Mouse (Mus musculus) embryonic facial prominence, embryonic 14.5 days (tissue): ENCODE measurements at regions not wholly inside any gene's neighbourhood (a gene's known extent, or its start where the extent isn't known, plus 50 kb on each side); places are given as distances from the start of the nearest gene placed in this dataset.

Source experiments
- ATAC-seq: fragments of 200-750 bp; cut with Nextera tagmentation; 2 replicates; pipeline ENCODE4 v1.8.0; 2017; ENCODE audit warnings: low read depth, moderate number of reproducible peaks, moderate TSS enrichment
- DNase-seq: peaks from one replicate; pipeline ENCODE4 v3.0.0-alpha.2; 2015; ENCODE audit warnings: low spot score
- H3K27ac ChIP-seq: fragments of 300-500 bp; sonication (generic); replicated peaks from 2 replicates; pipeline ENCODE4 v1.5.1; 2014; ENCODE audit warnings: low read depth, mild to moderate bottlenecking, low read length, moderate library complexity
- H3K27me3 ChIP-seq: fragments of 300-500 bp; sonication (generic); replicated peaks from 2 replicates; pipeline ENCODE4 v1.6.1; 2014; ENCODE audit warnings: low read length; ENCODE audit not compliant: control insufficient read depth, insufficient read depth
- H3K36me3 ChIP-seq: fragments of 300-500 bp; sonication (generic); 2 replicates; pipeline ENCODE4 v1.6.1; 2014; ENCODE audit warnings: low read length, mixed read lengths; ENCODE audit not compliant: control insufficient read depth, insufficient read depth
- H3K4me1 ChIP-seq: fragments of 300-500 bp; sonication (generic); 2 replicates; pipeline ENCODE4 v1.6.1; 2014; ENCODE audit warnings: antibody characterized with exemption, low read length; ENCODE audit not compliant: control insufficient read depth, insufficient read depth
- H3K4me2 ChIP-seq: fragments of 300-500 bp; sonication (generic); 2 replicates; pipeline ENCODE4 v1.6.1; 2014; ENCODE audit warnings: low read depth, mild to moderate bottlenecking, low read length, moderate library complexity, mixed read lengths
- H3K4me3 ChIP-seq: fragments of 300-500 bp; sonication (generic); 2 replicates; pipeline ENCODE4 v1.5.1; 2014; ENCODE audit warnings: low read depth, mild to moderate bottlenecking, low read length
- H3K9ac ChIP-seq: fragments of 300-500 bp; sonication (generic); 2 replicates; pipeline ENCODE4 v1.6.1; 2014; ENCODE audit warnings: low read depth, mild to moderate bottlenecking, low read length, moderate library complexity, mixed read lengths
- H3K9me3 ChIP-seq: fragments of 300-500 bp; sonication (generic); 2 replicates; pipeline ENCODE4 v1.6.1; 2016; ENCODE audit warnings: low read length; ENCODE audit not compliant: control insufficient read depth
- WGBS: fragments of 180-500 bp; shearing (Covaris S2); extraction: QIAGEN DNeasy Blood & Tissue Kit; methylation state at CpG from one replicate; pipeline ENCODE4 v1.1.7; 2014; 5-methylcytosine and 5-hydroxymethylcytosine counted together

DNA sequence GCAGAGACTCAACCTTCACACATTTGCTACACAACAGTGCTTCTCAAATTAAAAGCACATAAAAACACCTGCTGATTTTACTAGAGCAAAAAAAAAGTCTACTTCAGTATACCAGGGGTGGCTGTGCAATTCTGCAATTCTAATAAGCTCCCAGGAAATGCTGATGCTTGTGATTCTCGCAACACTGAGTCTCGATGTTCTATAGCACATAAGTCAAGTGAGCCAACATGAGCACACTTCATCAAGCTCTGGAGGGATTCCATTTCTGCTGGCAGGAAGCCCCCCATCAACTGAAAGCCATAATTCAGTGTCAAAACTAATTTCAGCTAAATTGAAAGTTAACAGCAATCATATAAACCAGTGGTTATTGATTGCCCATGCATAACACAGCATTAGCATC lies 2676.7 kb upstream of the Gm6569 start:
- Histone ChIP-seq H3K36me3 (no peaks in the 10 kb centered on the region), H3K4me2 (no peak overlapping the region), H3K9ac (no peak overlapping the region), H3K27me3 (no peaks in the 10 kb centered on the region), H3K4me3 (no peak overlapping the region), H3K4me1 (no peaks in the 10 kb centered on the region), H3K9me3 (no peaks in the 10 kb centered on the region), H3K27ac (no peak overlapping the region)
- no peak for DNase-seq
- ATAC-seq, result no peak
- WGBS, result 79% methylated on average over 2 of the region's 2 CpGs

DNA sequence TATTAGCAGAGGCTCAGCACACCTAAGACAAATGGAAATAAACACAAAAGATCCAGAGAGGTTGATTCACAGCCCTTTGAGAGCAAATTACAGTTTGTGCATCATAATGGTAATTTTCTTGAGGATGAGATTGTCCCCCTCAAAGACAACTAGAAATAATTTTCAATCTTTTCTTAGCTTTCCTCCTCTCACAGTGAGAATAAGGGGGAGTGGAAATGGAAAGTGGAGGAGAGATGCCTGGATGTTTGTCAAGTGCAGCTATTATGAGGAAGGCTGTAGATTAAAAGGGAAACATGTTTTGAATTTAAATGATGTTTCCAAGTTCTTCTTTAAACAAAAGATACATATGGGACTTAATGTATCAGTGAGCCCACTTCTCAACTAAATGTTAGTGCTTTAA lies 2672.3 kb upstream of the Gm6569 start:
- Histone ChIP-seq H3K36me3 (no peaks in the 10 kb centered on the region), H3K4me2 (no peak overlapping the region), H3K9me3 (no peaks in the 10 kb centered on the region), H3K27ac (no peak overlapping the region), H3K27me3 (no peaks in the 10 kb centered on the region), H3K4me3 (no peak overlapping the region), H3K4me1 (no peaks in the 10 kb centered on the region), H3K9ac (no peak overlapping the region)
- DNase-seq, result no peak
- ATAC-seq, result no peak

DNA sequence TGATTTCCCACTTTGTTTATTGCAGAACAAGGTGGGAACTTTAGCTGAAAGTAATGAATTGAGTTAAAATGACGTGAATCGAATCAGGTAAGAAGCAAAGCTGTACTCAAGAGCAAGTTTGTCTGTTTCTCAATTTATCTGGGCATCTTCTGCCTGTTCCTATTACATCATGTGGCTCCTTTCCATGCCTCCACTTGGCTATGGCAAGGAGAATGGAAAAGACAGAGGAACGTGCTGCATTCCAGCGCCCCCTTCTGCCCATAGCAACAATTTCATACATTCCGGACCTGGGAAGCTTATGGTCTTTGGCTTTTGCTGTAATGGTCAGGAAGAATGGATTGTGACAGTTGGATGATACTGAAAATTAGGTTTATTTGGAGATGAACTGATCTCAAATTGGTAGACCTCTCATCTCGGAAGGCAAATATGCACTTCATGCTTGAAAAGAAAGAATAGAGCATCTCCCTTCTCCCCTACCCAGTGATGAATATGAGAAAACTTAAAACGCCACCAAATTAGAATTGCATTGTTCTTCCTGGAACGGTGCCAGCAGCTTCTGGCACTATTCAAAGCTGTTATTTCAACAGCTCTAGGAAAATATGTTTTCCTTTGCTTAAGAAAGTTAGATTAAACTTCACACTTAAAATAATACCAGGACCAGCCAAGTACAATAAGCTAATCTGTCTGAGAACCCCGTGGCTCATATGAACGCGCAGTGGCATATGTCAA lies 2639.2 kb upstream of the Gm6569 start:
- peak; percentile 29 for DNase-seq
- no peak overlapping the region for H3K4me2 ChIP-seq
- 49% methylated on average over 11 of the region's 11 CpGs for WGBS

DNA sequence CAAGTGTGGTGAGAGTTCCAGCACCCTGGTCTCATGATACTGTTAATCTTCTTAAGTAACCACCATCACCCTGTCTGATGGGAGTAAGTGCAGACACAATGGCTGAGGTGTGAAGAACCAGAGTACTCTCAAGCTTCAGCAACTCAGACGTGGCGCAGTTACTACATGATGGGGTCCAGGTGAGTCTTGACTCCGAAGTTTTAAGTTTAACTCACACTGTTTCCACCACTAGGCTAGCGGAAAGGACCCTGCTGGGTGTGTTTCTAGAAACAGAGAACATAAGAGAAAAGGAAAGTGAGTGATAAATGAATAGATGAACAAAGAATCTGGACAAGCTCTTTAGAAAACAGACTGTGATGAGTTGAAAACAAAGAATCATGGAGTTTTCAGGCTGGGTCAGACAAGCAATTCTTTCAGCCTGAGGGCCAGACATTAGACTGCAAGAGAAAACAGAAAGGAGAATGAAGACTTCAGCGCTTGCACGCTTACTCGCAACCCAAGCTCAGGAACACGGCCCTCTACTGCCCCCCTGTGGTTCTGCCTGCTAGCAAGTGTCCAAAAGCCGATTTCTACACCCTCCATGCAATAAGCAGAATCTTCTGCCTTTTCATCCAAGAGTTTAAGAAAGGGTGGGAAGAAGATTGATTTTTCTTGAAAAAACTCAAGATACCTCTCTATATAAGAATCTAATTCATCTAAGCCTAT lies 2593.6 kb upstream of the Gm6569 start:
- 40% methylated on average over 9 of the region's 9 CpGs for WGBS

More for the DNA sequence above, 2639.2 kb upstream of the Gm6569 start:
- Histone ChIP-seq H3K4me3 (no peak overlapping the region), H3K27ac (no peak overlapping the region), H3K9me3 (no peaks in the 10 kb centered on the region), H3K4me1 (no peaks in the 10 kb centered on the region), H3K36me3 (no peaks in the 10 kb centered on the region), H3K9ac (no peak overlapping the region), H3K27me3 (no peaks in the 10 kb centered on the region)
- ATAC-seq, result 0 out of 2 replicates have a peak, but pooled peaks have one; percentile 44

DNA sequence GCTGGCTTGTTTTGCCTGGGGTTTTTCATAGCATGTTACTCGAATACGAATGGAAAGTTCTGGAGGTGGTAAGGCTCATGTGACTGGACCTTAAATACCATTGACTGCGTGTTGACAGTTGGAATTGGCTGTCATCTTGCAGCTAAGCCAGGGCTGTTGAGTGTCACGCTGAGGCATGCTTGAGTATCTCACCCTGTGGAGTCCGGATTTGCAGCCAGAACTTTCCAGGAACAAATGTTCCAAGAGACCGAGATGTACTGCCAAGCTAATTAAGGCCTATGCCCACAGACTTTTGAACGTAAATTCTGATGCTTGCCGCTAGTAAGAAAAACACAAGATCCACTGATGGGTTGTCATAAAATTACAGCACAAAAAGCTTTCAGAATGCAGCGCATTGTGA lies 2590.8 kb upstream of the Gm6569 start:
- H3K9me3 ChIP-seq, result no peaks in the 10 kb centered on the region
- no peaks in the 10 kb centered on the region for H3K4me1 ChIP-seq
- H3K4me3 ChIP-seq, result no peak overlapping the region
- no peak for ATAC-seq
- DNase-seq, result peak; percentile 31
- H3K27ac ChIP-seq, result no peak overlapping the region
- WGBS, result 67% methylated on average over 9 of the region's 9 CpGs
- H3K36me3 ChIP-seq, result no peaks in the 10 kb centered on the region
- no peak overlapping the region for H3K4me2 ChIP-seq
- H3K27me3 ChIP-seq, result no peaks in the 10 kb centered on the region
- H3K9ac ChIP-seq, result no peak overlapping the region

More for the DNA sequence above, 2593.6 kb upstream of the Gm6569 start:
- Histone ChIP-seq H3K36me3 (no peaks in the 10 kb centered on the region), H3K4me3 (no peak overlapping the region), H3K27ac (no peak overlapping the region), H3K27me3 (no peaks in the 10 kb centered on the region), H3K4me1 (no peaks in the 10 kb centered on the region), H3K9ac (no peak overlapping the region), H3K9me3 (no peaks in the 10 kb centered on the region), H3K4me2 (no peak overlapping the region)
- ATAC-seq (0 out of 2 replicates have a peak, but pooled peaks have one; percentile 60), DNase-seq (peak; percentile 85)

DNA sequence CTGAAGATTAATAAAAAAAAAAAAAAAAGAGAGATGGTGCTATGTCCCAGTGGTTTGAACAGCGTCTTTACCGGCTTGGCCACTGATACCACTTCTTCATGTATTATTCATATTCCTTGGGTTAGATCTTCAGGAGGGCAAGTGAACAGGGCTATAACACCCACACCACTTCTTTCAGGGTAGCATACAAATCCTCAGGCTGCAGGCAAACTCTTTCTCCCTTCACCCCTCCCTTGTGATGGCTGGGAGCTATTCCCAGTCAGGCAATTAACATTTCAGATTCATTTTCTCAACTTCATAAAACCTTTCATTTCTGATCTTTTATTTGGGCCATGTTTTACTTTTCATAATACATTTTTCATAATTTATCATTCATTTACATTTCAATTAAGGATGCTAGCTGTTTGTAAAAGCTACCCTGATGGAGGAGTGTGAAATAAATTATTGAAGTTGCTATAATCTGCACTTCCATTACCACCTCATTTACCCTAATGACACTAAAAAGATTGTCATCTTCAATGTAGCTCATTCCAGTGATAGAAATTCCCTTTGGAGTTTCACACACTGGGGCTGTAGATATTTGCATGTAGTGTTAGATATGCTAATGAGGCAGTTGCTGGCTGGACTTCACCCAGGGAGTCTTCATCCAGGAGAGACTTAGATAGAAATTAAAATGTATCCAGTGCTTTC lies 2558.3 kb upstream of the Gm6569 start:
- no peak for ATAC-seq
- no peaks in the 10 kb centered on the region for H3K9me3 ChIP-seq
- no peak for DNase-seq
- no peak overlapping the region for H3K9ac ChIP-seq
- H3K36me3 ChIP-seq, result no peaks in the 10 kb centered on the region
- no peaks in the 10 kb centered on the region for H3K4me1 ChIP-seq
- 91% methylated on average over 2 of the region's 2 CpGs for WGBS
- no peak overlapping the region for H3K4me2 ChIP-seq
- H3K27ac ChIP-seq, result no peak overlapping the region
- H3K4me3 ChIP-seq, result no peak overlapping the region
- no peaks in the 10 kb centered on the region for H3K27me3 ChIP-seq

DNA sequence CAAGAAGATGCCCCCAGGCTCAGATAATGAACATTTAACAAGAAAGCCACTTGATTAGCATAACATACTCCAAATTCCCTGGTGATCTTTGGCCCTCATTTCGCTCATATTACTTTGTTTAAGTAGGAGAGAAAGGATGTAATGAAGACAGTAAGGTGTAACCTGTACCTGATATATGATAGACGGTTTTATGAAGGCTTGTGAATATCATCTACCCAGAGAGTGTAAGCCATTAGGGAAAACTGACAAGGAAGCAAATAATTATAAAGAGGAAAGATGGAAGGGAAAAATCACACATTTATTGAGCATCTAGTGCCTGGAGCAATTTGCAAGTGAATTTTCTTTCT lies 2557.8 kb upstream of the Gm6569 start:
- H3K4me2 ChIP-seq, result no peak overlapping the region
- DNase-seq (no peak), ATAC-seq (no peak)
- no peaks in the 10 kb centered on the region for H3K36me3 ChIP-seq
- no peaks in the 10 kb centered on the region for H3K27me3 ChIP-seq
- no peaks in the 10 kb centered on the region for H3K9me3 ChIP-seq
- no peak overlapping the region for H3K9ac ChIP-seq
- no peaks in the 10 kb centered on the region for H3K4me1 ChIP-seq
- 76% methylated on average over 2 of the region's 2 CpGs for WGBS
- no peak overlapping the region for H3K4me3 ChIP-seq
- H3K27ac ChIP-seq, result no peak overlapping the region

DNA sequence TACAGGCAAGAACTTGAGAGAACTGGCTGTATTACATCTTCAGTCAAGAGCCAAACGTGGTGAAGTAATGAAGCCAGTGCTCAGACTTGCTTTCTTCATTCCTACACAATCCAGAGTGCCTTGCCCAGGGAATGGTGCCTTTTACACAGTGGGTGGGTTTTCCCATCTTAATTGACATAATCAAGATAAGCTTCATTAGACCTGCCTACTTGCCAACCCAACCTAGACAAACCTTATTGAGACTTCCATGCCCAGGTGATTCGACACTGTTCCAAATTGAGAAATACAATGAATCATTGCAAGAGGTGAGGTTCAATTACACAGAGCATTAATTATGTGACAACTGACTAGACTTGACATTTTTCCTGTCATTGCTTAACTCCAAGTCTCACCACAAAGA lies 2557.0 kb upstream of the Gm6569 start:
- Histone ChIP-seq H3K4me2 (no peak overlapping the region), H3K4me3 (no peak overlapping the region), H3K27ac (no peak overlapping the region), H3K9ac (no peak overlapping the region), H3K4me1 (no peaks in the 10 kb centered on the region), H3K9me3 (no peaks in the 10 kb centered on the region), H3K27me3 (no peaks in the 10 kb centered on the region), H3K36me3 (no peaks in the 10 kb centered on the region)
- ATAC-seq (no peak), DNase-seq (no peak)
- WGBS, result 80% methylated on average over 2 of the region's 2 CpGs
